Mouse (Mus musculus): ENCODE measurements around the gene Olfr51. TPM values are rescaled to one million over a fixed set of nuclear protein-coding genes. Genes with fewer than 3 reads are reported as not detected.

Gene Olfr51
- polyA plus RNA-seq (2012; ENCODE audit: low replicate concordance): not detected in 2 replicates

GRCm38 (mm10) chr11:51003296-51003695 is at the start of gene Olfr51:
Olfr51 (plus strand) TSS chr11:51003596.

GRCm38 (mm10) chr11:50953665-50954064 is 49.7 kb upstream of the Olfr51 start, which contains the start of gene Prop1:
Prop1 (minus strand) TSS chr11:50953765.

GRCm38 (mm10) chr11:50966230-50966629 is 37.2 kb upstream of the Olfr51 start, which contains the start of gene Olfr1378:
Olfr1378 (plus strand) TSS chr11:50966530.

GRCm38 (mm10) chr11:50981667-50982066 is 21.7 kb upstream of the Olfr51 start, which contains the start of gene Olfr1377:
Olfr1377 (plus strand) TSS chr11:50981967.

GRCm38 (mm10) chr11:51013936-51014335 is 10.5 kb downstream of the Olfr51 start, which contains the start of gene Olfr54:
Olfr54 (plus strand) TSS chr11:51014236.

GRCm38 (mm10) chr11:51047809-51048208 is 44.4 kb downstream of the Olfr51 start, which contains the start of gene Olfr1375:
Olfr1375 (plus strand) TSS chr11:51048109.

GRCm38 (mm10) chr11:51059151-51059571 is 55.8 kb downstream of the Olfr51 start, which contains the start of gene Zfp354a:
Zfp354a (plus strand) TSS chr11:51059257.

Other genes with a start within 250 kb of the Olfr51 start
- gene Zfp354c, start 175.9 kb upstream of the Olfr51 start, polyA plus RNA-seq (2012; ENCODE audit: low replicate concordance): 1.5 and 1.9 TPM in 2 replicates
- 0.04 and 0.28 TPM in 2 replicates for gene Zfp879, start 162.0 kb upstream of the Olfr51 start, polyA plus RNA-seq (2012; ENCODE audit: low replicate concordance)
- gene Grm6, start 152.9 kb upstream of the Olfr51 start, polyA plus RNA-seq (2012; ENCODE audit: low replicate concordance): 0.71 and 2.7 TPM in 2 replicates
- not detected in 2 replicates for gene Zfp454, start 115.9 kb upstream of the Olfr51 start, polyA plus RNA-seq (2012; ENCODE audit: low replicate concordance)
- 0.12 TPM in 1 of 2 replicates, not detected in the other for gene Zfp2, start 87.4 kb upstream of the Olfr51 start, polyA plus RNA-seq (2012; ENCODE audit: low replicate concordance)
- 0.13 TPM in 1 of 2 replicates, not detected in the other for gene Zfp354b, start 72.0 kb upstream of the Olfr51 start, polyA plus RNA-seq (2012; ENCODE audit: low replicate concordance)
- gene 4933414I15Rik, start 59.8 kb upstream of the Olfr51 start, polyA plus RNA-seq (2012; ENCODE audit: low replicate concordance): not detected in 2 replicates
- not detected in 2 replicates for gene Prop1, start 49.8 kb upstream of the Olfr51 start, polyA plus RNA-seq (2012; ENCODE audit: low replicate concordance)
- not detected in 2 replicates for gene Olfr1378, start 37.1 kb upstream of the Olfr51 start, polyA plus RNA-seq (2012; ENCODE audit: low replicate concordance)
- not detected in 2 replicates for gene Olfr1377, start 21.6 kb upstream of the Olfr51 start, polyA plus RNA-seq (2012; ENCODE audit: low replicate concordance)
- not detected in 2 replicates for gene Olfr54, start 10.6 kb downstream of the Olfr51 start, polyA plus RNA-seq (2012; ENCODE audit: low replicate concordance)
- not detected in 2 replicates for gene Olfr1375, start 44.5 kb downstream of the Olfr51 start, polyA plus RNA-seq (2012; ENCODE audit: low replicate concordance)
- 0.71 TPM in 1 of 2 replicates, not detected in the other for gene Zfp354a, start 55.7 kb downstream of the Olfr51 start, polyA plus RNA-seq (2012; ENCODE audit: low replicate concordance)
- gene Gm12569, start 216.9 kb downstream of the Olfr51 start, polyA plus RNA-seq (2012; ENCODE audit: low replicate concordance): not detected in 2 replicates